Comparison of ENCODE assay signal across 8 mouse cellular contexts in the genomic region with DNA sequence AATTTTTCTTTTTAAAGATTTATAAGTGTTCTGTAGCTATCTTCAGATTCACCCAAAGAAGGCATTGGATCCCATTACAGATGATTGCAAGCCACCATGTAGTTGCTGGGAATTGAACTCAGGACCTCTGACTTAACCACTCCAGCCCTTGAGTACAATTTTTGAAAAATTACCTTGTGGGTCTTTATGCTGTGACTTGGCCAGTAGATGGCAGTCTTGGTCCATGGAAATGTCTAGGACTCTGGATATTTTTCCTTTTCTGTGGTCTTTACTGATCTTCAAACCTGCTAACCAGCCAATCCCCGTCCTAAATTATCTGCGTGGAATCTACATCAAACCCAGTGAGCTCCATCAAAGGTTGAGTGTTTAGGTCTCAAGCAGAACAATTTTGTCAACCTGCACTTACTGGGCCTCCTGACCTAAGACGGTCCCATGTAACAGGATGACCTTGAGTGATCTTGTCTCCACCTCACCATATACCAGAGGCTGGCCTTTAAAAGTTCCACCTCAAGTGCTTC. TPM values are rescaled to one million over a fixed set of nuclear protein-coding genes. Genes with fewer than 3 reads are reported as not detected.
DNase-seq lines count a peak whose midpoint lies in the region; ATAC-seq lines count a peak whose summit lies in the region.

No protein-coding gene starts in this region.

- 26% methylated on average over 3 of the region's 3 CpGs for WGBS in heart, embryonic 11.5 days (ENCODE audit: insufficient replicate concordance)

- H3K9ac ChIP-seq in heart, embryonic 11.5 days (ENCODE audit: low read depth, low read length): no peak overlapping the region

- no peak overlapping the region for H3K4me3 ChIP-seq in heart, embryonic 11.5 days (ENCODE audit: low read depth, low read length)

- peaks cover 23% of the 10 kb centered on the region for H3K27me3 ChIP-seq in heart, embryonic 11.5 days (ENCODE audit: control insufficient read depth, insufficient read depth, low read length)

- no peak for ATAC-seq in heart, embryonic 11.5 days (replicated peaks; ENCODE audit: insufficient number of reproducible peaks, low FRiP score, low TSS enrichment)
- peak; percentile 75 for ATAC-seq in granulocyte monocyte progenitor cell, adult 5-6 weeks (replicated peaks; ENCODE audit: poor library complexity, severe bottlenecking)
- 0 out of 2 replicates have a peak, but pooled peaks have one; percentile 61 for ATAC-seq in megakaryocyte-erythroid progenitor cell, adult 5-6 weeks (replicated peaks; ENCODE audit: low FRiP score, low TSS enrichment, poor library complexity, severe bottlenecking)

- no peak overlapping the region for H3K27ac ChIP-seq in heart, embryonic 11.5 days (ENCODE audit: low read depth, low read length)

- H3K4me2 ChIP-seq in heart, embryonic 11.5 days: no peak overlapping the region

- peak; percentile 39 to 77 for DNase-seq in heart, adult 18-20 months
- peak; percentile 87 for DNase-seq in ES-CJ7 (ENCODE audit: low read depth, low spot score)
- DNase-seq in cerebellum, adult 9-10 months: peak; percentile 50
- DNase-seq in layer of hippocampus, adult 18-20 months (ENCODE audit: low spot score in 2 of 2): peak; percentile 25 to 68
- peak; percentile 13 for DNase-seq in skeletal muscle tissue, adult 2 months (ENCODE audit: low read depth, low spot score)

- no peaks in the 10 kb centered on the region for H3K4me1 ChIP-seq in heart, embryonic 11.5 days (ENCODE audit: control insufficient read depth, insufficient read depth, low read length)

- H3K36me3 ChIP-seq in heart, embryonic 11.5 days (ENCODE audit: control insufficient read depth, insufficient read depth, low read length): no peaks in the 10 kb centered on the region

- H3K9me3 ChIP-seq in heart, embryonic 11.5 days (replicated peaks; ENCODE audit: control insufficient read depth, low read length): no peaks in the 10 kb centered on the region

RNA-seq across cellular contexts. Expression of a gene that starts 27.6 kb away (rescaled TPM):
- total RNA-seq in heart, adult 18-20 months (2021): not detected
- not detected in 2 replicates for polyA plus RNA-seq in heart, embryonic 11.5 days (2014; fragmentation: Nextera tagmentation; extraction: Ambion mirVana)
- 3.4 TPM in 1 of 2 replicates, not detected in the other for total RNA-seq in granulocyte monocyte progenitor cell, adult 5-6 weeks (2014; fragmentation: Nextera tagmentation)
- 2.1 and 3.2 TPM in 2 replicates for total RNA-seq in granulocyte monocyte progenitor cell, adult 5-6 weeks (2017)
- under 1 TPM in 1 of 2 experiments, not detected in 1; 0.05 TPM for total RNA-seq in layer of hippocampus, adult 18-20 months (2021)
- total RNA-seq in megakaryocyte-erythroid progenitor cell, adult 5-6 weeks (2014; fragmentation: Nextera tagmentation): not detected in 2 replicates
- not detected in 2 replicates for total RNA-seq in megakaryocyte-erythroid progenitor cell, adult 5-6 weeks (2017)

RNA-seq across cellular contexts. Expression of a gene that starts 53.0 kb away (rescaled TPM):
- not detected for total RNA-seq in heart, adult 18-20 months (2021)
- polyA plus RNA-seq in heart, embryonic 11.5 days (2014; fragmentation: Nextera tagmentation; extraction: Ambion mirVana): not detected in 2 replicates
- not detected in 2 replicates for total RNA-seq in granulocyte monocyte progenitor cell, adult 5-6 weeks (2014; fragmentation: Nextera tagmentation)
- total RNA-seq in granulocyte monocyte progenitor cell, adult 5-6 weeks (2017): not detected in 2 replicates
- not detected for total RNA-seq in layer of hippocampus, adult 18-20 months (2021)
- not detected in 2 replicates for total RNA-seq in megakaryocyte-erythroid progenitor cell, adult 5-6 weeks (2014; fragmentation: Nextera tagmentation)
- not detected in 2 replicates for total RNA-seq in megakaryocyte-erythroid progenitor cell, adult 5-6 weeks (2017)

Comparison
In these comparisons a context has a peak if more than half of its experiments do, and no peak if none do; other contexts are left out.
1. DNase-seq: peak in every context shown above with its lines; median percentile 87 in ES-CJ7; 58 in heart, adult 18-20 months; 50 in cerebellum, adult 9-10 months; 46 in layer of hippocampus, adult 18-20 months; 13 in skeletal muscle tissue, adult 2 months.